Mouse (Mus musculus) forelimb bud, embryonic 11.5 days (tissue): ENCODE measurements around the gene Cpne7.
"Not testable (repeated sequence)": the region's sequence is repeated elsewhere in the genome, so short reads cannot be mapped to it uniquely, and the experiment has no call there.

Source experiments
- DNase-seq: peaks from one replicate; pipeline ENCODE4 v3.0.0-alpha.2; 2012; ENCODE audit warnings: low read depth, low spot score

The Cpne7 gene

DNA sequence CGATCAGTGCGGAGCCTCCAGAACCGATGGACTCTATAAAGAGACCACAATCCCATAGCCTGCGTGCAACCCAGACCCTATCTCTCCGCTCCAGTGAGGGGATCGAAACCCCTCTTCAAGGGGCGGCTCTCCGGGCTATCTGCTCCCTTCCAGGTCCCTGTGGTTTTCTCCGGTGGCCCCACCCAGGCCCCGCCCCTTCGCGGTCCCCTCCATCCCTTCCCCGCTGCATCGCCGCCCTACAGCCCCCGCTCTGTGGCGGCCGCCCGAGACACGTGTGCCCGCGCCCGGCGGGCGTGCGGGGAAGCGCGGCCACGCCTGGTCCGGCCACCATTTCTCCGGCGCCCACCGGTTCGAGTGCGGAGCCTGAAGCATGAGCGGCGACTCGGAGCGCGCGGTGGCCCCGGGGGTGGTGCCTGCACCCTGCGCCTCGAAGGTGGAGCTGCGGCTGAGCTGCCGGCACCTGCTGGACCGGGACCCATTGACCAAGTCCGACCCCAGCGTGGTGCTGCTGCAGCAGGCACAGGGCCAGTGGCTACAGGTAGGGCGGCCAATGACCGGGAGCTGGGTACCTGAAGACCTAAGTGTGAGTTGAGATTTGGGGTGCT is at the start of gene Cpne7:
TSS of gene Cpne7 (plus strand) at position 248 of the 605 bp plus-strand sequence.
- no peak for DNase-seq

DNA sequence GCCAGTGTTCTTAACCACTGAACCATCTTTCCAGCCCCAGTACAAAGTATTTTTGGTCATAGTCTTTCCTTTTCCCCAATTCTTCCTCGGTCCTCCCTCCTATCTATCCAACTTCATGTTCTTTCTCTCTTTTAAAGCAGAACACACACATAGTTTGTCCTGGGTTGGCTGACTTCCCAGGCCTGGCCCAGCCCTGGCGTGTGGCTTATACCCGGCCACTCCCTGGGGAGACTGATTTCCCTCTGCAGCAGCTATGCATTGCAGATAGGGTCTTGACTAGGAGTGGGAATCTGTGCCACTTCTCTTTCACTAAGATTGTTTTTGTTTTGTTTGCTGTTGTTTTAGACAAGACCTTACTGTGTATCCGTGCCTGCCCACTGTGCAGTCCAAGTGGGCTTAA is 46.0 kb upstream of the Cpne7 start:
- DNase-seq: no peak

DNA sequence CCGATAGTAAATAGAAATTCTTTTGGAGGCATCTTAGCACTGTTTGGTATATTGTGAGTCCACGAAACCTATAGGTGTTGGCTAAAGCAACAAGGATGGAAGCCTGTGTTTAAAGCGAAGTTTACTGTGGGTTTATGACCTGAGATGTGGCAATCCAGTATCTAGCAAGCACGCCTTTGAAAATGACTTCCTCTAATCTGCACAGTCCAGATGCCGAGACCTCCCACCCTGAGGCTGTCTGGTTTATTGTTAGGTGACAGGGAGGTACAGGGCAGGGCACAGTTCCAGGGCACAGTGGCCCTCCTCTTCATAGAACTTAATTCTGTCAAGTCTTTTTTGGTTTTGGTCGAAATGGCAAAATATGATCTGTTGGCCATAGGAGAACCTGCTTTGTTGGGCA is 40.0 kb upstream of the Cpne7 start:
- no peak for DNase-seq

GRCm38 (mm10) chr8:123082993-123083392 is 34.2 kb upstream of the Cpne7 start:
- DNase-seq: no peak

DNA sequence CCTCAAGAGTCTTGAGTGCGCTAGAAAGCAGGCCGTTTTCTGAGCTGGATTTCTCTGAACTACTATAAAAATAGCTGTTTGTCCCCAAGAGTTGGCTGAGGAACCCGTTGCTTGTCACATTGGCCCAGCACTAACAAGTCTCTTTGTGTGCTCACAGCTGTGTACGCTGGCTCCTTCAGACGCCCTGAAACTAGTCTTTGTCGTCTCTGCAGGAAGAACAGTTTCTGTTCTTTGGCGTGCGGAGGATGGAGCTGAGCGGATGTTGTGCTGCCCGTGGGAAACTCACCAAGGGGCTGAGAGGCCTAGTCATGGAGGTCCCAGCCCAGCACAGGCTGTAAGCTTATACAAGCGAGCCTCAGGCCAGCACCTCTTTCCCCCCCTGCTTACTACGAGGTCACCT is 33.6 kb upstream of the Cpne7 start:
- DNase-seq: no peak

GRCm38 (mm10) chr8:123087289-123087688 is 29.9 kb upstream of the Cpne7 start:
- DNase-seq: no peak

DNA sequence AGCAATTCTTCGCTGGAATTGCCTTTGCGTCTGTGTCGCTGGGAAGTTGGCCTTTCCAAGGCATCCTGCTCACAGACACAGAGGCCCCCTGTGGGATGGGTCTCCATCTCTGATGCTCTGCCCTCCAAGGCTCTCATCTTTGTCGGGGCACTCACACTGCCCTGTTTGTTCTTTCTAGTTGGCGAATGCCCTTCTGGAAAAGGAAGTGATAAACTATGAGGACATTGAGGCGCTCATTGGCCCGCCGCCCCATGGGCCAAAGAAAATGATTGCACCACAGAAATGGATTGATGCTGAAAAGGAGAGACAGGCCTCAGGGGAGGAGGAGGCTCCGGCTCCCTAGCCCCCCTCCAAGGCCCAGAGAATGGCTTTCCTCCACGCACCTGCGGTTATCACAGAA is 20.0 kb upstream of the Cpne7 start:
- no peak for DNase-seq

DNA sequence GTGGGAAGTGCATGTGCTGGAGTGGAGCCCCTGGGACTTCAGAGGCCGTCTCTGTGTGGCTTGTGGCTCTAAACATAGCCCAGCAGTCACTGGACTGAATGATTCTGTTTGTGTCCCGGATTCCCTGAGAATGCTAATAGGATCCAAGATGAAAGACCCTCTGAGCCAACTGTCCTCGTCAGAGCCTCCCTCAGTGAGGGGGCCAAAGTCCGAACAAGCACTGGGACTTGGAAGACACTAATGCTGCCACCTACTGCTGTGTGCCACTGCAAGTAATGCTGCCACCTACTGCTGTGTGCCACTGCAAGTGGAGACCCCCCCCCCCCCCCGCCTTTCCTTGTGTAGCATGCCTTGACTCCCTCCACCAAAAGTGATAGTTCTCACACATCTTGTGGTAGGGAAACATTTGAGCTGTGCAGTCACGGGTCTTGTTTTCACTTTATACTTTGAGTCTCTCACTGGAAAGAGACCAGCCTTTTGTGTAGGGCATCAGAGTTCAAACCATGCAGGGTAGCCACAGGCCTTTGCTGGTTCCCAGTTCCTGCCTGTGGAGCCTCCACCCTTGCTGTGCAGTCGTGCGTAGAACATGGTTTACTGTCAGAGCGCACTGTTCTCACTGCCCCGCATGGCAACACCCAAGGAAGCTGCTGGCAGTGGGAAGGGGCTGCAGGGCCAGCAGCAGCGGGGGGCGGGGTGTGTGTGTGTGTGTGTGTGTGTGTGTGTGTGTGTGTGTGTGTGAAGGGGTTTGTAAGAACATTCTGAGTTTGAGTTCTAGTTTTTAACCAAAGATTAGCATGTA is 19.2 kb upstream of the Cpne7 start:
- no peak for DNase-seq

DNA sequence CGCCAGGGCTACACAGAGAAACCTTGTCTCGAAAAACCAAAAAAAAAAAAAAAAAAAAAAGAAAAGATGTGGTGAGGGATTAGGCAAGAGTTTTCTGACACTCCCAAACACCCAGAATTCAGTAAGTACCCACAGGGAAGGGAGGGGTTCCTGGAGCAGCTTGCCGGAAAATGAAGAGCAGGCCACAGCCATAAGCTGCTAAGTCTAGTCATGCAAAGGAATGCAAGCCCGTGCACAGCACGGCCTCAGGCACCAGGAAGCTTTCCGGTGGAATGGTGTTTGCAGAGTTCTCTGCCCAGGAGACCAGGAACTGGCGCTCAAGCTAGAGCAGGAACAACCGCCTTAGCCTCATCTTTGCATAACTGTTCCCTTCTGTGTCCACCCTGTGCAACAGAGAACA is 16.9 kb upstream of the Cpne7 start:
- no peak for DNase-seq

GRCm38 (mm10) chr8:123101244-123101643 is 15.9 kb upstream of the Cpne7 start:
- DNase-seq: no peak

DNA sequence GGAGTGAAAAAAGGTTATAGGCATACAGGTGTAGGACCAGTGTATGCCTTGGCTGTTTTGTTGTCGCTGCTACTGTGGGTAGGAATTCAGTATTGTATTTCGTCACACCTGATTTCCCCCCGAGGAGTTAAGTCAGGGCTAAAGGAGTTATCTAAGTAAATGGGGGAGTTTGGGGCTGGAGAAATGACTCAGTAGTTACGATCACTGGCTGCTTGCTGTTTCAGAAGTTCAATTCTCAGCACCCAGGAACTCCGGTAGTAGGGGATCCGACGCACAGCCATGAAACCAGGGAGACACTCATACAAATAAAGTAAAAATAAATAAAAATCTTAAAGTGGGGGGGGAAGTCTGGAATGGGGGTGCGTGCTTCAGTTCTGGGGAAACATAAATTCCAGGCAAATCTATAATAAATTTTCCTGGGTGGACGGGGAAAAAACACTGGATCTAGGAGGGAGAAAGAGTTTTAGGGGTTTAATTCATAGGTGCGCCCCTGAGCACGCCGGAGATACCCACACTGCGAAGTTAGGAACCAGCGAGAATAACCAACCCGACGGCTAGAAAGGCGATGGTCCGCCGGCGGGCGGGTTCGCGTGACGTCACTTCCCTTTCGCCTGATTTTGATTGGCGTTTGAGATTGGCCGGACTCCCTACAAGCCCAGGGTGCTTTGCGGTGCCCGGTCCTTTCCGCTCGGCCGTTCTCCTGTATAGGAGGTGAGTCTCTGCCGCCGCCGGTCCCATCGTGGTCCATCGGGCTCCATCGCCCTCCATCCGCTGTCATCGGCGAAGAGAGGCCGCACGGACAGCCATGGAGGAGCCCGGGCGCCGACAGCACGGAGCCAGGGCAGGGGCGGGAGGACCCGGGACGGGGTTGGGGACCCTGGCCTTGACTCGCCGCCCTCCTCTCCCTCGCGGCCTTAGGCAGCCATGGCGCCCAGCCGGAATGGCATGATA is 15.2 kb upstream of the Cpne7 start, which contains the start of gene Rpl13:
TSS of gene Rpl13 (plus strand) at position 616 of the 951 bp plus-strand sequence.
- peak; percentile 97 for DNase-seq

GRCm38 (mm10) chr8:123102855-123103254 is 14.3 kb upstream of the Cpne7 start:
- DNase-seq: not testable (repeated sequence)

DNA sequence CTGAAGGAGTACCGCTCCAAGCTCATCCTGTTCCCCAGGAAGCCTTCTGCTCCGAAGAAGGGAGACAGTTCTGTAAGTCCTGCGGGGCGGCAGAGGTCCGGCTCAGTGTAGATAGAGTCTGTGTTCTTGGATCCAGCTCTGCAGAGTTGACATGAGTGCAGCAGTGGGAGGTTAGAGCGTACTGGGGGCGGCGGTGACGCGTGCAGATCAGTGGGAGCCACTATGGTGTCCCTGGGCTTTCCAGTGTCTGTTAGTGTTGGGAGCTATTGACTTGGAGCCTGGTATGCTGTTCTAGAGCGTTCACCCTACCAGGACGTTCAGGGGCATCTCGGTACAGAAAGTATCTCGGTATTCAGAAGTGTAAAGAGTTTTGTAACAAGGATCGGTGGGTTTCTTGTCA is 13.9 kb upstream of the Cpne7 start:
- DNase-seq: no peak

- no peak for DNase-seq
Observed at GRCm38 (mm10) chr8:123104046-123104767, 13.0 kb upstream of the Cpne7 start.

DNA sequence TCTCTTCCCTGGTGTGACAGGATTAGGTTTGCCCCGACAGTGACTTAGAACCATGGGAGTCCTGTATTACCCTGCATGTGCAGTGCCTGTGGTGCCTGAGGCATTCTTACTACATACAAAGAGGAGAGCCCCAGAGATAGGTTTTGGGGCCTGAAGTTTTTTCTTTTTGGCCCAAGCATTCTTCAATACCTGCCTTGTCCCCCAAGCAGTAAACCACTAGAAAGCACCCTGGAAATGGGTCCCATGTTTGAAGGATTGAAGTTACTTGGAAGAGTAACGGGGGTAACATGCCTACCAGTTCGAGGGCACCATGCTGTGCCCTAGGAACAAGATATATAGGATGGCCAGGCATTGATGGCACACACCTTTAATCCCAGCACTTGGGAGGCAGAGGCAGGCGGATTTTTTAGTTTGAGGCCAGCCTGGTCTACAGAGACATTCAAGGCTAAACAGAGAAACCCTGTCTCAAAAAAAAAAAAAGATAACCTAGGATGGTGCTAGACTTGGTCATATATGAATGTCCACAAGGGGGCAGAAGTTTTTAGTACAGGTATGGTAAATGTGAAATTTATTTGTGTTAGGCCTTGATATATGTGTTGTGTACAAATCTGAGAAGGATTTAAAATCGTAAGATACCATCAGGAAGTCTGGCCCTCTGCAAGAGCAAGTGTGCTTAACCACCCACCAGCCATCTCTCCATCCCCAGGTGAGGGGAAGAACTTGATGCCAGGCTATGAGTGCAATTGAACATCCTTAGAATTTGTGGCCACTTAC is 11.4 kb upstream of the Cpne7 start:
- DNase-seq: peak; percentile 74

GRCm38 (mm10) chr8:123106531-123106930 is 10.6 kb upstream of the Cpne7 start:
- no peak for DNase-seq

GRCm38 (mm10) chr8:123108010-123108409 is 9.2 kb upstream of the Cpne7 start:
- DNase-seq: no peak

GRCm38 (mm10) chr8:123108953-123109352 is 8.2 kb upstream of the Cpne7 start:
- no peak for DNase-seq

DNA sequence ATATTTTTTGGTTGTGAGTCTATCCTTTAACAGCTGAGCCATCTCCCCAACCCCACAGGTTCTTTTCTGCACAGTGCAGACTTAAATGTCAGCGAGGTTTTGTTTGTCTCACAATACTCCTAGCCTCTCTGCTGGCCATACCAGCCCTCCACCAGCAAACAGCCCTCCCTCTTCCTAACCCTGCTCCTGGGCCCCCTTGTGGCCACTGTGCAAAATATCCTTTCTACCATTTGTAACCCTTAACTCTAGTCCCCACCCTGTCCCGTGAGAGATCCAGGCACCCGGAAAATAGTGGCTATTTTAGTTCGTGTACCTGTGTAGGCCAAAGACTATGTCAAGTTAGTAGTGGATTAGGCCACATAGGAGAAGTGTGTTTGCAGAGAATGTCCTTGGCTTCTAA is 6.5 kb upstream of the Cpne7 start:
- DNase-seq: peak; percentile 52

- no peak for DNase-seq
Observed at GRCm38 (mm10) chr8:123112892-123113291, 4.3 kb upstream of the Cpne7 start.
